Mouse (Mus musculus) liver, embryonic 14.5 days (tissue): ENCODE data around the gene Rab15. TPM values are rescaled to one million over a fixed set of nuclear protein-coding genes. Genes with fewer than 3 reads are reported as not detected.

Source experiments
- ATAC-seq: fragments of 200-750 bp; cut with Nextera tagmentation; 2 replicates; pipeline ENCODE4 v1.8.0; 2017; ENCODE audit warnings: moderate number of reproducible peaks, mild to moderate bottlenecking, moderate library complexity; ENCODE audit not compliant: insufficient read depth
- DNase-seq, 3 experiments: peaks; one replicate each; pipeline ENCODE4 v3.0.0-alpha.2; 2012 to 2013; ENCODE audit warnings: low read depth in 3 of 3, low spot score in 3 of 3
- H3K27ac ChIP-seq: fragments of 300-500 bp; sonication (generic); 2 replicates; pipeline ENCODE4 v1.5.1; 2014; ENCODE audit warnings: moderate library complexity, mild to moderate bottlenecking, control low read depth, inconsistent platforms
- H3K27me3 ChIP-seq: fragments of 300-500 bp; sonication (generic); 2 replicates; pipeline ENCODE4 v1.6.1; 2014; ENCODE audit warnings: mild to moderate bottlenecking, low read length, moderate library complexity; ENCODE audit not compliant: control insufficient read depth, insufficient read depth
- H3K36me3 ChIP-seq: fragments of 300-500 bp; sonication (generic); replicated peaks from 2 replicates; pipeline ENCODE4 v1.6.1; 2014; ENCODE audit warnings: low read depth; ENCODE audit not compliant: control insufficient read depth, insufficient read depth
- H3K4me1 ChIP-seq, 2 experiments: fragments of 200-500 bp in 1 of 2; fragments of 300-500 bp in 1 of 2; sonication (generic) in 1 of 2; replicated peaks; 2 replicates each; pipeline ENCODE4 v1.6.1; 2012 to 2014; ENCODE audit warnings: antibody characterized with exemption in 1 of 2, inconsistent platforms in 1 of 2, low read length in 1 of 2; ENCODE audit not compliant: control insufficient read depth in 2 of 2, insufficient read depth in 2 of 2
- H3K4me2 ChIP-seq: fragments of 300-500 bp; sonication (generic); 2 replicates; pipeline ENCODE4 v1.6.1; 2014; ENCODE audit warnings: low read depth, mild to moderate bottlenecking, control low read depth, moderate library complexity
- H3K4me3 ChIP-seq, 2 experiments: fragments of 200-500 bp in 1 of 2; fragments of 300-500 bp in 1 of 2; sonication (generic) in 1 of 2; 2 replicates each; pipeline ENCODE4 v1.5.1; 2012 to 2014; ENCODE audit warnings: low read depth in 2 of 2, low read length in 2 of 2, mild to moderate bottlenecking in 2 of 2, control low read depth in 1 of 2, inconsistent platforms in 1 of 2, moderate library complexity in 1 of 2; ENCODE audit not compliant: insufficient read depth in 1 of 2
- H3K9ac ChIP-seq: fragments of 300-500 bp; sonication (generic); replicated peaks from 2 replicates; pipeline ENCODE4 v1.6.1; 2014; ENCODE audit warnings: mild to moderate bottlenecking, control low read depth, moderate library complexity
- H3K9me3 ChIP-seq: fragments of 300-500 bp; sonication (generic); 2 replicates; pipeline ENCODE4 v1.6.1; 2016; ENCODE audit warnings: low read length, mixed read lengths; ENCODE audit not compliant: control insufficient read depth
- CTCF ChIP-seq: IDR thresholded peaks from 2 replicates; pipeline ENCODE4 v1.5.1; 2016; ENCODE audit warnings: antibody characterized with exemption, low read depth, control low read depth
- EP300 ChIP-seq: IDR thresholded peaks from 2 replicates; pipeline ENCODE4 v1.6.1; 2016; ENCODE audit warnings: antibody characterized with exemption, low read depth
- WGBS: fragments of 180-500 bp; shearing (Covaris S2); extraction: QIAGEN DNeasy Blood & Tissue Kit; methylation state at CpG from one replicate; pipeline ENCODE4 v1.1.7; 2014; ENCODE audit not compliant: insufficient replicate concordance; 5-methylcytosine and 5-hydroxymethylcytosine counted together
- polyA plus RNA-seq, 2 experiments: library from polyadenylated mRNA; depleted of rRNA in 1 of 2; stranded (reverse) in 1 of 2; unstranded in 1 of 2; fragments of >200 nt; fragmentation: Nextera tagmentation in 1 of 2; extraction: Ambion mirVana in 1 of 2; gene quantifications; 2 replicates each; pipeline versions ENCODE4 v1.2.1 to v1.2.3; 2012 to 2014

The Rab15 gene
- polyA plus RNA-seq, 2 experiments, result 0.11 to 0.15 TPM

DNA sequence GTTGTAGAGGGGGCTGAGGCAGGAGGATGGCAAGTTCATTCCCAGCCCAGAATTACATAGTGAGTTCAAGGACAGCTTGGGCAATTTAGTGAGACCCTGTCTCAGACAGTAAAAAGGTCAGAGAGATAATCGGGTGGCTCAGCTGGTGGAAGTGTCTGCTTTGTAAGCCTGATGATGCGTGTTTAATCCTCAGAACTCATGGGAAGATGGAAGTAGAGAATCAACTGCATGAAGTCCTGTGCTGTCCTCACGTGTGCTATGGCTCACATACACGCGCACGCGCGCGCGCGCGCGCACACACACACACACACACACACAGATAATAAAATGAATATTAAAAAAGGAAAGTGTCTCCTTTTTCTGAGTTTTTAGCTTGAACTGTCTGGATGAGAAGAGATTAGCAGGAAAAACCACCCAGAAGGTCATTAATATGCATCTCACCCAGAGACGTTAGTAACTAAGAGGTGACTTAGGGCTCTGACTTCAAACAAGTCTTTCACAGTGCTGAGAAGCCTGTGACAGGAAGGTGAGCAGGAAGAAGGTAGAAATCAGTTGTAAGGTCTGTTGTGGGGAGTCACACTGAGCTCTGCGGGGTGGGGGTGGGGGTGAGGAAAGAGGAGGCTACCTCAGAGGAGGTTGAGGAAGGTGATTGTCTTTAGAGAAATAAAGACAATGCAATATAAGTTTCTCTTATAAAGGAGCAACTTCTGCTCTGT, 21.8 kb upstream of the Rab15 start:
- Histone ChIP-seq H3K27ac (no peak overlapping the region), H3K9me3 (no peaks in the 10 kb centered on the region), H3K27me3 (no peaks in the 10 kb centered on the region), H3K4me1 (no peaks in the 10 kb centered on the region), H3K36me3 (0 out of 2 replicates have a peak, but pooled peaks cover 2% of the 10 kb centered on the region), H3K4me3 (no peak overlapping the region), H3K9ac (no peak overlapping the region), H3K4me2 (no peak overlapping the region)
- TF ChIP-seq CTCF (no peak), EP300 (no peak)
- no peak for DNase-seq
- WGBS, result 90% methylated on average over 15 of the region's 15 CpGs
- ATAC-seq, result no peak

DNA sequence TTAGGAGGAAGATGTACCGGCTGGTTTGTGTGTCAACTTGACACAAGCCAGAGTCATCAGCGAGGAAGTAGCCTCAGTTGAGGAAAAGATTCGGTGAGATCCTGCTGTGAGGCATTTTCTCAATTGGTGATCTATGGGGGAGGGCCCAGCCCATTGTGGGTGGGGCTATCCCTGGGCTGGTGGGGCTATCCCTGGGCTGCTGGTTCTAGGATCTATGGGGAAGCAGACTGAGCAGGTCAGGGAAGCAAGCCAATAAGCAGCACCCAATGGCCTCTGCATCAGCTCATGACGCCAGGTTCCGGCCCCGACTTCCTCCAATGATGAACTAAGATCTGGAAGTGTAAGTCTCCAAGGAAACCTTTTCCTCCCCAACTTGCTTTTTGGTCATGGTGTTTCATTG, 17.4 kb upstream of the Rab15 start:
- H3K4me2 ChIP-seq, result no peak overlapping the region
- H3K27ac ChIP-seq, result no peak overlapping the region
- no peak overlapping the region for H3K4me3 ChIP-seq
- no peaks in the 10 kb centered on the region for H3K9me3 ChIP-seq
- H3K36me3 ChIP-seq, result 0 out of 2 replicates have a peak, but pooled peaks cover 2% of the 10 kb centered on the region
- no peak for ATAC-seq
- no peaks in the 10 kb centered on the region for H3K27me3 ChIP-seq
- 82% methylated on average over 6 of the region's 6 CpGs for WGBS
- H3K4me1 ChIP-seq, result peaks cover 4 to 5% of the 10 kb centered on the region in 2 experiments; a peak in 3 of 4 replicates
- no peak overlapping the region for H3K9ac ChIP-seq
- DNase-seq, result no peak
- no peak for TF ChIP-seq EP300
- no peak for TF ChIP-seq CTCF

DNA sequence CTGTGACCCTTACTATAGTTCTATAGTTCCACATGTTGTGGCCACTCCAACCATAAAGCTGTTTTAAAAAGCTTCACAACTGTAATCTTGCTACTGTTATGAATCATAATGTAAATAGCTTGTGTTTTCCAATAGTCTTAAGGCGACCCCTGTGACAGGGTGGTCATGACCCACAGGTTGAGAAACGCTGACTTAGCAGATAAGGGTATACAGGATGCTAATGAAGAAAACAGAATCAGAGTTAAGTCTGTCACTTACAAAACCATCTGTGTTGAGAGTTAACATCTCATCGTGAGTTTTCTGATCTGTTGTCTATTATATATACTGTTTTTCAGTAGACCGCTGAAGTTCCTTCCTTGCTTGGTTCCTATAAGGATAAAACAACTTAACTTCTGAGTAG, 16.6 kb upstream of the Rab15 start:
- no peaks in the 10 kb centered on the region for H3K9me3 ChIP-seq
- TF ChIP-seq CTCF, result no peak
- 82% methylated on average over 4 of the region's 4 CpGs for WGBS
- peaks cover 4 to 5% of the 10 kb centered on the region in 2 experiments; a peak in 3 of 4 replicates for H3K4me1 ChIP-seq
- H3K9ac ChIP-seq, result no peak overlapping the region
- 0 out of 2 replicates have a peak, but pooled peaks cover 2% of the 10 kb centered on the region for H3K36me3 ChIP-seq
- H3K27ac ChIP-seq, result no peak overlapping the region
- H3K4me3 ChIP-seq, result no peak overlapping the region
- H3K4me2 ChIP-seq, result no peak overlapping the region
- no peaks in the 10 kb centered on the region for H3K27me3 ChIP-seq
- no peak for DNase-seq
- ATAC-seq, result no peak

DNA sequence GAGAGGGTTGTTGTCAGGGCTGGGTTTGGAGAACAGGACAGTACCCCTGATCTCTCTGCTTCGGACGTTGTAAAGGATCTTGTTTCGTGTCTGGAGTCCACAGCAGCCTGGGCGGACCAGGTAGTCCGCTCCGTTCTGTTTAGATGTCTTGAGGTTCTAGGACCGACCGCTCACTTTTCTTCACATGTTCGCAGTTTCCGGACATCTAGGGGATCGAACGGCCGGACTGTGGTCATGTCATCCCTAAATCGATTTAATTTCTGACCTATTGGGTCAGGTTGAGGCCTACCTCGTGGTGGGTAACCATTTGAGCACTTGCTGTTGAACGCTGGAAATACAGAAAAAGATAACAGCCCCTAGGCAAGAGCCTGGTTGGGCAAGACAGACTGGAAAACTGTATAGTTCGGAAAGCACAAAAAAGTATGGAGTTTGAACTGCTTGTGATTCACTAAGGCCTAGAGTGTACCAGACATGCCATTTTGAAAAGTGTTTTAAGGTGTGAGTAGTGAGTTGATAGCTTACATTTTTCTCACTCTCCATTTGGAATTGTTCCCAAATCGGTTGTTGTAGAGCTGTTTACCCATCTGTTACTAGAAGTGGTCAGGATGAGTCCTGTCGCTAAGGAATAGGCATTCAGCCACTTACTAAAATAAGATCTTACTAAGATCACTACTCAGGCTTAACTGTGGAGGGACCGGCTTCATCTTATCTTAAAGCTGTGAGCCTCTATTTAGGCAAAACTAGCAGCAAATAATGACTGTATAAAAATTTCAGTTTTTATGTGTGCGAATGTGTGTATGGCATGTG, 15.3 kb upstream of the Rab15 start:
- DNase-seq (peak; percentile 9 to 41 (median 18)), ATAC-seq (peak; percentile 32)
- H3K9me3 ChIP-seq, result no peaks in the 10 kb centered on the region
- peak overlapping the region; percentile 34 for H3K27ac ChIP-seq
- peak overlapping the region; percentile 90 for H3K9ac ChIP-seq
- H3K27me3 ChIP-seq, result no peaks in the 10 kb centered on the region
- H3K36me3 ChIP-seq, result 0 out of 2 replicates have a peak, but pooled peaks cover 2% of the 10 kb centered on the region
- WGBS, result 8% methylated on average over 21 of the region's 21 CpGs
- no peak for TF ChIP-seq EP300
- no peak for TF ChIP-seq CTCF
- peak overlapping the region; percentile 70 to 87 for H3K4me3 ChIP-seq
- H3K4me2 ChIP-seq, result peak overlapping the region; percentile 93
- peaks cover 4 to 5% of the 10 kb centered on the region in 2 experiments; a peak in 3 of 4 replicates for H3K4me1 ChIP-seq
